Mouse (Mus musculus): ENCODE results near the gene Iqce.

GRCm38 (mm10) chr5:140616110-140616503, 86.1 kb downstream of the Iqce start:
- TF ChIP-seq CTCF (conservative IDR thresholded peaks at IDR 0.05; ENCODE audit: insufficient read depth, insufficient read length, low read depth, low read length) (no peak), POLR2A (IDR thresholded peaks at IDR 0.05; ENCODE audit: low read depth, low read length) (no peak)
